Mouse (Mus musculus): Measurements from ENCODE around the gene A230050P20Rik.

Gene A230050P20Rik

GRCm38 (mm10) chr9:20895382-20895781 lies 26.9 kb downstream of the A230050P20Rik start:
- DNase-seq (ENCODE audit: low spot score) = no peak

- DNase-seq (ENCODE audit: low spot score) = no peak
These were observed 29.5 kb downstream of the A230050P20Rik start for GRCm38 (mm10) chr9:20897736-20898510.

GRCm38 (mm10) chr9:20898511-20899073 lies 30.1 kb downstream of the A230050P20Rik start, which contains the start of gene Eif3g:
Gene Eif3g (minus strand): TSS chr9:20898623.
- no peak for DNase-seq (ENCODE audit: low spot score)

GRCm38 (mm10) chr9:20901466-20902173 lies 33.2 kb downstream of the A230050P20Rik start:
- DNase-seq (ENCODE audit: low spot score) = no peak

- no peak for DNase-seq (ENCODE audit: low spot score)
These were observed 33.7 kb downstream of the A230050P20Rik start for GRCm38 (mm10) chr9:20902174-20902491.

GRCm38 (mm10) chr9:20909948-20910347 lies 41.5 kb downstream of the A230050P20Rik start:
- no peak for DNase-seq (ENCODE audit: low spot score)

GRCm38 (mm10) chr9:20916160-20916559 lies 47.7 kb downstream of the A230050P20Rik start:
- DNase-seq (ENCODE audit: low spot score) = no peak

GRCm38 (mm10) chr9:20923258-20923657 lies 54.8 kb downstream of the A230050P20Rik start:
- DNase-seq (ENCODE audit: low spot score) = no peak
